ENCODE assay signal across 11 mouse cellular contexts in genomic region chr6:115312780-115313179, GRCm38 (mm10). TPM values are rescaled to one million over a fixed set of nuclear protein-coding genes. Genes with fewer than 3 reads are reported as not detected.
DNase-seq lines count a peak whose midpoint lies in the region; ATAC-seq lines count a peak whose summit lies in the region.
"Had no signal": no experiment of that assay in that cellular context is flagged by ENCODE, and none has a peak within 500 bp of the region (broad histone marks: within the 10 kb centered on the region; RNA-seq: fewer than 3 reads in every experiment).

No protein-coding gene starts in this region.

- no peak for ATAC-seq in lung, embryonic 15.5 days (ENCODE audit: borderline replicate concordance, extremely low read depth, low FRiP score, low TSS enrichment)
- no peak for ATAC-seq in embryonic facial prominence, embryonic 15.5 days (ENCODE audit: insufficient number of reproducible peaks, low FRiP score, low TSS enrichment, low read depth)
- ATAC-seq in neural tube, embryonic 15.5 days (ENCODE audit: low FRiP score) = no peak

- no peaks in the 10 kb centered on the region for H3K27me3 ChIP-seq in lung, embryonic 15.5 days
- H3K27me3 ChIP-seq in embryonic facial prominence, embryonic 15.5 days = no peaks in the 10 kb centered on the region
- H3K27me3 ChIP-seq in neural tube, embryonic 15.5 days (replicated peaks) = no peaks in the 10 kb centered on the region

- H3K4me1 ChIP-seq in lung, embryonic 15.5 days = peaks cover 8% of the 10 kb centered on the region; the same call in 1 of the 2 replicates
- H3K4me1 ChIP-seq in embryonic facial prominence, embryonic 15.5 days = 0 out of 2 replicates have a peak, but pooled peaks cover 7% of the 10 kb centered on the region
- no peaks in the 10 kb centered on the region for H3K4me1 ChIP-seq in neural tube, embryonic 15.5 days

- 46% methylated on average over 12 of the region's 12 CpGs for WGBS in lung, embryonic 15.5 days
- WGBS in embryonic facial prominence, embryonic 15.5 days = 62% methylated on average over 12 of the region's 12 CpGs
- WGBS in neural tube, embryonic 15.5 days = 56% methylated on average over 12 of the region's 12 CpGs

- H3K9me3 ChIP-seq in lung, embryonic 15.5 days = no peaks in the 10 kb centered on the region
- no peaks in the 10 kb centered on the region for H3K9me3 ChIP-seq in embryonic facial prominence, embryonic 15.5 days (replicated peaks)
- no peaks in the 10 kb centered on the region for H3K9me3 ChIP-seq in neural tube, embryonic 15.5 days (replicated peaks)

- H3K36me3 ChIP-seq in lung, embryonic 15.5 days = no peaks in the 10 kb centered on the region
- no peaks in the 10 kb centered on the region for H3K36me3 ChIP-seq in embryonic facial prominence, embryonic 15.5 days
- no peaks in the 10 kb centered on the region for H3K36me3 ChIP-seq in neural tube, embryonic 15.5 days

- H3K9ac ChIP-seq in lung, embryonic 15.5 days = no peak overlapping the region; the same call in 1 of the 2 replicates
- no peak overlapping the region for H3K9ac ChIP-seq in embryonic facial prominence, embryonic 15.5 days
- H3K9ac ChIP-seq in neural tube, embryonic 15.5 days (replicated peaks) = no peak overlapping the region

- no peak overlapping the region for H3K27ac ChIP-seq in lung, embryonic 15.5 days
- no peak overlapping the region for H3K27ac ChIP-seq in embryonic facial prominence, embryonic 15.5 days (replicated peaks)
- peak overlapping the region; percentile 49; the same call in 1 of the 2 replicates for H3K27ac ChIP-seq in neural tube, embryonic 15.5 days (replicated peaks)

- no peak for DNase-seq in lung, postnatal 10 days
- DNase-seq in cerebellum, adult 11-12 months = peak; percentile 44
- DNase-seq in urinary bladder, postnatal 4 days (ENCODE audit: low spot score in 2 of 2) = no peak
- no peak for DNase-seq in ovary, postnatal 14 days (ENCODE audit: low spot score)
- DNase-seq: adrenal gland, postnatal 25 days; gastrocnemius, postnatal 25 days; heart, postnatal 4 days; thymus, postnatal 4 days had no signal

- H3K4me3 ChIP-seq in lung, embryonic 15.5 days = peak overlapping the region; percentile 15; the same call in 1 of the 2 replicates
- H3K4me3 ChIP-seq in embryonic facial prominence, embryonic 15.5 days (replicated peaks) = no peak overlapping the region
- H3K4me3 ChIP-seq in neural tube, embryonic 15.5 days (replicated peaks) = peak overlapping the region; percentile 15; the same call in 1 of the 2 replicates

- peak overlapping the region; percentile 45 for H3K4me2 ChIP-seq in lung, embryonic 15.5 days
- peak overlapping the region; percentile 11; the same call in 1 of the 2 replicates for H3K4me2 ChIP-seq in embryonic facial prominence, embryonic 15.5 days (replicated peaks)
- H3K4me2 ChIP-seq in neural tube, embryonic 15.5 days = peak overlapping the region; percentile 32

RNA-seq across cellular contexts. Expression of gene Pparg, which starts 48.0 kb away (rescaled TPM):
- 3.9 and 4.2 TPM in 2 replicates for polyA plus RNA-seq in lung, embryonic 15.5 days (2015; fragmentation: Nextera tagmentation; extraction: Ambion mirVana)
- 9.4 and 11.2 TPM in 2 replicates for polyA plus RNA-seq in embryonic facial prominence, embryonic 15.5 days (2015; fragmentation: Nextera tagmentation; extraction: Ambion mirVana)
- polyA plus RNA-seq in neural tube, embryonic 15.5 days (2015; fragmentation: Nextera tagmentation; extraction: Ambion mirVana) = 0.56 and 3.3 TPM in 2 replicates
